Mouse (Mus musculus) urinary bladder, adult 2 months (tissue): ENCODE results near the gene Fam114a2. TPM values are rescaled to one million over a fixed set of nuclear protein-coding genes. Genes with fewer than 3 reads are reported as not detected.
A peak's percentile ranks its signal among the peaks of the same experiment; 100 is the strongest.
"Not testable (repeated sequence)": the region's sequence is repeated elsewhere in the genome, so short reads cannot be mapped to it uniquely, and the experiment has no call there.

ENCODE experiments used
- DNase-seq: peaks from one replicate; pipeline ENCODE4 v3.0.0; 2022; ENCODE audit warnings: low spot score
- polyA plus RNA-seq: library from polyadenylated mRNA; depleted of rRNA; stranded (reverse); fragments of >200 nt; gene quantifications from 2 replicates; pipeline ENCODE4 v1.2.3, GENCODE M21; 2012; rRNA removed

Gene Fam114a2
- polyA plus RNA-seq: 51.1 and 58.6 TPM in 2 replicates

GRCm38 (mm10) chr11:57518091-57518750 is at the start of gene Fam114a2, which contains the start of gene Mfap3:
Gene Fam114a2, minus strand, starts transcription at chr11:57518617.
Gene Mfap3, plus strand, starts transcription at chr11:57518664.
- peak; percentile 85 for DNase-seq

GRCm38 (mm10) chr11:57566091-57567035 is 47.9 kb upstream of the Fam114a2 start:
- no peak for DNase-seq

- no peak for DNase-seq
Measured at GRCm38 (mm10) chr11:57564564-57564963, 46.1 kb upstream of the Fam114a2 start.

- DNase-seq: not testable (repeated sequence)
Measured at GRCm38 (mm10) chr11:57557936-57558335, 39.5 kb upstream of the Fam114a2 start.

GRCm38 (mm10) chr11:57553015-57553780 is 34.8 kb upstream of the Fam114a2 start:
- DNase-seq: no peak

- DNase-seq: no peak
Measured at GRCm38 (mm10) chr11:57551016-57551415, 32.6 kb upstream of the Fam114a2 start.

- no peak for DNase-seq
Measured at GRCm38 (mm10) chr11:57550230-57550629, 31.8 kb upstream of the Fam114a2 start.

- peak; percentile 69 for DNase-seq
Measured at GRCm38 (mm10) chr11:57548618-57549550, 30.5 kb upstream of the Fam114a2 start.

- no peak for DNase-seq
Measured at GRCm38 (mm10) chr11:57540681-57541080, 22.3 kb upstream of the Fam114a2 start.

- DNase-seq: no peak
Measured at GRCm38 (mm10) chr11:57539841-57540418, 21.5 kb upstream of the Fam114a2 start.

- DNase-seq: no peak
Measured at GRCm38 (mm10) chr11:57535912-57536311, 17.5 kb upstream of the Fam114a2 start.

GRCm38 (mm10) chr11:57532306-57532705 is 13.9 kb upstream of the Fam114a2 start:
- no peak for DNase-seq

- DNase-seq: no peak
Measured at GRCm38 (mm10) chr11:57531300-57531950, 13.0 kb upstream of the Fam114a2 start.

GRCm38 (mm10) chr11:57529111-57529510 is 10.7 kb upstream of the Fam114a2 start:
- DNase-seq: no peak

GRCm38 (mm10) chr11:57527506-57527905 is 9.1 kb upstream of the Fam114a2 start:
- DNase-seq: no peak

GRCm38 (mm10) chr11:57525900-57526299 is 7.5 kb upstream of the Fam114a2 start:
- no peak for DNase-seq

- DNase-seq: no peak
Measured at GRCm38 (mm10) chr11:57524597-57524996, 6.2 kb upstream of the Fam114a2 start.

GRCm38 (mm10) chr11:57523418-57523817 is 5.0 kb upstream of the Fam114a2 start:
- no peak for DNase-seq

- DNase-seq: no peak
Measured at GRCm38 (mm10) chr11:57522046-57522445, 3.6 kb upstream of the Fam114a2 start.

GRCm38 (mm10) chr11:57521206-57521605 is 2.8 kb upstream of the Fam114a2 start:
- DNase-seq: no peak
